Mouse (Mus musculus) spleen, adult 2 months (tissue): ENCODE results near the gene Sbno2. TPM values are rescaled to one million over a fixed set of nuclear protein-coding genes. Genes with fewer than 3 reads are reported as not detected.

Source experiments
- DNase-seq, 2 experiments: peaks; one replicate each; pipeline versions ENCODE4 v3.0.0 to v3.0.0-alpha.2; 2012 to 2021; ENCODE audit warnings: low spot score in 2 of 2, low read depth in 1 of 2
- H3K27ac ChIP-seq: fragments of 200-500 bp; 2 replicates; pipeline ENCODE4 v1.5.1; 2012; ENCODE audit warnings: low read length, inconsistent platforms; ENCODE audit not compliant: insufficient read depth
- H3K27me3 ChIP-seq: fragments of 200-500 bp; 2 replicates; pipeline ENCODE4 v1.6.1; 2012; ENCODE audit warnings: mild to moderate bottlenecking, moderate library complexity, low read length, inconsistent platforms; ENCODE audit not compliant: control insufficient read depth, insufficient read depth
- H3K36me3 ChIP-seq: fragments of 200-500 bp; 2 replicates; pipeline ENCODE4 v1.6.1; 2012; ENCODE audit warnings: mild to moderate bottlenecking, low read length, inconsistent platforms; ENCODE audit not compliant: control insufficient read depth, insufficient read depth
- H3K4me1 ChIP-seq: fragments of 200-500 bp; 2 replicates; pipeline ENCODE4 v1.6.1; 2011; ENCODE audit warnings: inconsistent platforms; ENCODE audit not compliant: control insufficient read depth, insufficient read depth, insufficient read length
- H3K4me3 ChIP-seq: fragments of 200-500 bp; 2 replicates; pipeline ENCODE4 v1.5.1; 2011; ENCODE audit warnings: mild to moderate bottlenecking, inconsistent platforms; ENCODE audit not compliant: insufficient read depth, insufficient read length; ENCODE audit errors: extremely low read depth
- CTCF ChIP-seq: fragments of 200-500 bp; IDR thresholded peaks from 2 replicates; pipeline ENCODE4 v1.5.1; 2011; ENCODE audit warnings: mild to moderate bottlenecking, inconsistent platforms; ENCODE audit not compliant: insufficient read depth, insufficient read length, insufficient replicate concordance; ENCODE audit errors: extremely low read depth
- POLR2A ChIP-seq: fragments of 200-500 bp; IDR thresholded peaks from 2 replicates; pipeline ENCODE4 v1.6.1; 2011; ENCODE audit warnings: low read depth, low read length, inconsistent platforms
- WGBS: fragments of 180-500 bp; shearing (Covaris S2); methylation state at CpG from one replicate; pipeline ENCODE4 v1.1.7; 2018; 5-methylcytosine and 5-hydroxymethylcytosine counted together
- polyA plus RNA-seq: library from polyadenylated mRNA; depleted of rRNA; stranded (reverse); fragments of >200 nt; gene quantifications from 2 replicates; pipeline ENCODE4 v1.2.3, GENCODE M21; 2012

Gene Sbno2
- polyA plus RNA-seq, 1 experiment, result 95.0 TPM

DNA sequence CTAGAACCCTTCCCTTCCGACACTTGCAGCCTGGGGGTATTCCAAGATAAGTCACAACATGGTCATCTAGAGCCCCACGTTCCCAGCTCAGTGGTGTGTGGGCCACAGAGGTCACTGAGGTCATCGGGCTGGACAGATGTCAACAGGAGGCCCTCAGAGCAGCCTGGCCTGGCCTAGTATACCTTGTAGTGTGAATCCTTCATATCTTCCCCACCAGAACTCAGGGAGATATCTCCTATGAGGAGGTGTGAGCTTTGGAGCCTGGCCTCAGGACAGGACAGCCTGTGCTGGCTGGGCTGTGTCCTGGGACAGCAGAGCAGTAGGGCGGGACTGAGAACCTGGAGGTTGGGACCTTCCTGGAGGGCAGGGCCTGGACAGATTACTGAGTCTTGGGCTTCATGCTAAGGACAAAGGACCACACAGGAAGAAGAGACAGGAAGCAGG is 41.2 kb upstream of the Sbno2 start:
- WGBS, result 95% methylated on average over 4 of the region's 4 CpGs
- Histone ChIP-seq H3K36me3 (peaks cover 19% of the 10 kb centered on the region), H3K27ac (peak overlapping the region; percentile 0; the same call in 1 of the 2 replicates), H3K4me3 (no peak overlapping the region), H3K4me1 (peaks cover 12% of the 10 kb centered on the region), H3K27me3 (no peaks in the 10 kb centered on the region)
- TF ChIP-seq CTCF (no peak), POLR2A (no peak)
- DNase-seq, result no peak

DNA sequence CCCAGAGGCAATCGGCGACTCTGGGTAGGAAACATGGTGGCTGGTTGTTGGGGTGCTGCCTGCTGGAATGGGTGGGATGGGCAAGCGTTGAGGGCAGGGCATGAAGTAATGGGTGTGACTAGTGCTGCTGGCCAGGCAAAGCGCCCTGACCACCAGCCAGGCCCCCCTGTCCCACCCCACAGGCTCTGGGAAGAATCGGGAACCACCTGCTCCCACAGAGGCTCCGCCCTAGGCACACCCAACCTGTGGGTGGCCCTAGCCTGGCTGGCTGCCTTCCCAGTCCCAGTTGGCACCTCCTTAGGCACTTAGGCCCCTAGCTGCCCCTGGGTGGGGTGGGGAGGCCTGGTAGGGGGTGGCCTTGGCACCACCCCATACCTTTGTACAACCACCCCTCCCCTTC is 40.5 kb upstream of the Sbno2 start:
- 76% methylated on average over 6 of the region's 6 CpGs for WGBS
- DNase-seq, result no peak
- H3K4me1 ChIP-seq, result peaks cover 16% of the 10 kb centered on the region
- no peak overlapping the region for H3K4me3 ChIP-seq
- no peaks in the 10 kb centered on the region for H3K27me3 ChIP-seq
- peaks cover 14% of the 10 kb centered on the region for H3K36me3 ChIP-seq
- no peak overlapping the region for H3K27ac ChIP-seq
- TF ChIP-seq POLR2A, result no peak

DNA sequence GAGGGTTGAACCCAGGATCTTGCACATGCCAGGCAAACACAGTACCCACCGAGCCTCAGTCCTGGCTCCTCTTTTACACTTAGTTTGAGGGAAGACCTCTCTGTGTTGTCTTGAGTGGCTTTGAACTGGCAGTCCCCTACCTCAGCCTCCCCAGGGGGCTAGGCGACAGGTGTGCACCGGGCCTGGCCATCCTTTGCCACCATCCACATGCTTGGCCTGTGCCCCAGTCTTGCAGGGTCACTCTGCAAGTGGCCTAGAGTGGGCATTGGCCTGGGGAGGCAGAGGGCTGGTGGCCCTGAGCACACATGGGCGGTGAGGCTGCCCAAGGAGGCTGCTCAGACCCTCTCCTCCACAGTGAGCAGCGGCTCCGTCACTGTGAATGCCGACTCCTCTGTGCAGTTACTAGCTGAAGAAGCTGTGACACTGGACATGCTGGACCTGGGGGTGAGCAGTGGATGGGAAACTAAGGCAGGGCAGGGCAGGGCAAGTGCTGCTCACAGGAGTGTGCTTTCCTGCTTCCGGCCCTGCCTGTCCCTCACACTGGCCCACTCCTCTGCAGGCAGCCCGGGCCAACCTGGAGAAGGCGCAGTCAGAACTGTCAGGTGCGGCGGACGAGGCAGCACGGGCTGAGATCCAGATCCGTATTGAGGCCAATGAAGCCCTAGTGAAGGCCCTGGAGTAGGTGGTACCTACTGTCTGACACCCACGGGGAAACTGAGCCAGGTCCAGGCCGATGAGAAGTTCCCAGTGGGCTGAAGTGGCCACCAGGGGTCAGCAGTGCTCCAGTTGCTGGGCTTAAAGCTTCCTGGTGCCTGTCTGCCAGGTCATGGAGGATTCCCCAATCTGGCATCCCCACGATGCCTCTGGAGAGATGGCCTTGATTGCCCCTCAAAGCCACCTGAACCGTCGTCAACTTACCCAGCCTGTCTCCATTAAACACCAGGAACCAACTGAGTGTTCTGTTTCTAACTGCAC is 39.8 kb upstream of the Sbno2 start:
- 82% methylated on average over 20 of the region's 20 CpGs for WGBS

DNA sequence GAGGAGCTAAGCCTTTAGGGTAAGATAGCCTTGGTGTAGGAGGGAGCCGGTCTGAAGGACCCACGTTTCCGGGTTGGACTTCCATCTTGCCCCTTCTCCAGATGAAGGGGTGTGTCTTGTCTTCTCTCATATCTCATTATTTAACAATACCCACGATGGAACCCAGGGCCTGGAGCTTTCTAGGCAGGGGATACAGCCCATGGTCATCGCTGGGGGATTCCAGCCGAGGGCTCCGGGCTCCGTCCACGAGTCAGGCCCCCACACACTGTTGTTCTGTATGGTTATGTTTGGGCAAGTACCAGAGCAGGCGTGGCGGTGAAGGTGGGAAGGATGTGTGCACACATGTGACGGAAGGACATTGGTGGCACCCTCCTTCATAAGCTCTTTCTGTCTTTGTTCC is 38.8 kb upstream of the Sbno2 start:
- Histone ChIP-seq H3K27ac (no peak overlapping the region), H3K36me3 (peaks cover 12% of the 10 kb centered on the region), H3K4me1 (peaks cover 21% of the 10 kb centered on the region), H3K4me3 (no peak overlapping the region), H3K27me3 (0 out of 2 replicates have a peak, but pooled peaks cover 3% of the 10 kb centered on the region)
- TF ChIP-seq CTCF, result no peak
- no peak for TF ChIP-seq POLR2A
- WGBS, result 90% methylated on average over 12 of the region's 12 CpGs
- DNase-seq, result no peak

More for the DNA sequence above, 39.8 kb upstream of the Sbno2 start:
- H3K4me1 ChIP-seq, result peaks cover 16% of the 10 kb centered on the region
- peaks cover 12% of the 10 kb centered on the region for H3K36me3 ChIP-seq
- DNase-seq, result peak in 1 of 2 experiments; percentile 73
- no peak for TF ChIP-seq POLR2A
- TF ChIP-seq CTCF, result peak; percentile 88
- H3K4me3 ChIP-seq, result no peak overlapping the region
- H3K27me3 ChIP-seq, result no peaks in the 10 kb centered on the region
- no peak overlapping the region for H3K27ac ChIP-seq

- Histone ChIP-seq H3K27ac (no peak overlapping the region), H3K27me3 (peaks cover 7% of the 10 kb centered on the region; the same call in 1 of the 2 replicates), H3K4me1 (peaks cover 24% of the 10 kb centered on the region), H3K4me3 (no peak overlapping the region), H3K36me3 (peaks cover 12% of the 10 kb centered on the region)
- DNase-seq, result no peak
- TF ChIP-seq CTCF, result no peak
- TF ChIP-seq POLR2A, result no peak
- 92% methylated on average over 7 of the region's 7 CpGs for WGBS
Observed at GRCm38 (mm10) chr10:80143664-80144063, 38.3 kb upstream of the Sbno2 start.

DNA sequence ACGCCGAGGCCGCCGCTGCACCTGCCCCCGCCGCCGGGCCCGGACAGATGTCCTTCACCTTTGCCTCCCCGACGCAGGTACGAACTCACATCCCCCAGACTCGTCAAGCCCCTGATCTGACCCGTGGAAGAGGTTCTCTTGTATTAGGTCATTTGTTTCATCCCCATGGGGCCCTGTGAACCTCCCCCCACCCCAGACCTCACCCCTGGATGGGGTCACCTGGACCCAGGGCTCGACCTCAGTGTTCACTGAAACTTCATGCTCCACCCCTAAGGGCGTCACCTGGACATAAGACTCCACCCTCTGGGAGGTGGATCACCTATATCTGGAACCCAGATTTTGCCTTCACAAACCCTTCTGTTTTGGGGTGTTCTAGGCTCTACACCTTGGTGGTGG is 37.2 kb upstream of the Sbno2 start:
- Histone ChIP-seq H3K4me3 (peak overlapping the region; percentile 89), H3K27ac (peak overlapping the region; percentile 92), H3K27me3 (peaks cover 7% of the 10 kb centered on the region; the same call in 1 of the 2 replicates), H3K36me3 (peaks cover 12% of the 10 kb centered on the region), H3K4me1 (peaks cover 20% of the 10 kb centered on the region)
- no peak for TF ChIP-seq POLR2A
- no peak for TF ChIP-seq CTCF
- WGBS, result under 1% methylated on average over 15 of the region's 15 CpGs
- DNase-seq, result no peak
